Mouse (Mus musculus): ENCODE measurements around the gene Zfp639.

Zfp639 gene

GRCm38 (mm10) chr3:32506366-32507225 is 3.5 kb upstream of the Zfp639 start:
- no peak for DNase-seq

GRCm38 (mm10) chr3:32508666-32509324 is 1.3 kb upstream of the Zfp639 start:
- DNase-seq = peak; percentile 64 to 77

GRCm38 (mm10) chr3:32510375-32511190 is 524 bp downstream of the Zfp639 start:
- DNase-seq = peak; percentile 95 to 97

GRCm38 (mm10) chr3:32511191-32511550 is 1.1 kb downstream of the Zfp639 start:
- DNase-seq = peak in 1 of 2 experiments; percentile 45

GRCm38 (mm10) chr3:32512686-32513284 is 2.7 kb downstream of the Zfp639 start:
- DNase-seq = no peak

GRCm38 (mm10) chr3:32513528-32513927 is 3.5 kb downstream of the Zfp639 start:
- DNase-seq = no peak

- DNase-seq = no peak
Measured at GRCm38 (mm10) chr3:32527181-32527580, 17.1 kb downstream of the Zfp639 start.

- peak; percentile 92 to 93 for DNase-seq
Measured at GRCm38 (mm10) chr3:32529303-32529898, 19.3 kb downstream of the Zfp639 start, which contains the start of gene Mfn1. Gene Mfn1 (plus strand): TSS chr3:32529465.

GRCm38 (mm10) chr3:32530041-32530440 is 20.0 kb downstream of the Zfp639 start:
- DNase-seq = no peak

GRCm38 (mm10) chr3:32535692-32536091 is 25.6 kb downstream of the Zfp639 start:
- no peak for DNase-seq

GRCm38 (mm10) chr3:32537556-32537955 is 27.5 kb downstream of the Zfp639 start:
- peak; percentile 29 to 48 for DNase-seq

GRCm38 (mm10) chr3:32538091-32538490 is 28.0 kb downstream of the Zfp639 start:
- DNase-seq = no peak

GRCm38 (mm10) chr3:32553061-32553460 is 43.0 kb downstream of the Zfp639 start:
- no peak for DNase-seq

- no peak for DNase-seq
Measured at GRCm38 (mm10) chr3:32563401-32563800, 53.3 kb downstream of the Zfp639 start.

All from cerebellum, postnatal 25 days (tissue).